Mouse (Mus musculus) frontal cortex, adult (tissue): ENCODE data around the gene Gm20741.

Source experiments
- ATAC-seq: cut with Nextera tagmentation; 2 replicates; pipeline ENCODE4 v1.9.2; 2017; ENCODE audit warnings: mild to moderate bottlenecking, moderate library complexity, mixed read lengths; ENCODE audit not compliant: low TSS enrichment

Gm20741 gene

GRCm38 (mm10) chr16:88811827-88812226 lies at the start of gene Gm20741:
Gene Gm20741 (minus strand): TSS chr16:88812220.
- peak; percentile 31; the same call in 1 of the 2 replicates for ATAC-seq

DNA sequence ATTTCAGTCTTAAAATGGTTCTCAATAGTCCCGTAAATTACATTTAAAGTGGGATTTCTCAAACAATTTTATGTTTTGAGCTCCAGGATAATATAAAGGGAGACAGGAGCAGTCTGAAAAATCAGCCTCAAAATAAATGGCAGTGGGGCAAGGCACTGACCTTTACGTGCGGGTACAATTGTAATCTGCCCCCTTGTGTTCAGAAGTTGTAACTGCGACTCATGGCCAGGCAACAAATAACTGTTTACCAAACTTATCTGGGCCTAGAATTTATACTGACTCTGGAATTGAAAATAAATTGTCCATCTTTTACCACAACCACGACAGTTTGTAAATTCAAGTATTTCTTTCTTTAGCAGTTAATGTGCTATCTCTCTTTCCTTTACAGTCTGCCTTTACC lies 39.4 kb upstream of the Gm20741 start:
- no peak for ATAC-seq

- ATAC-seq = no peak
Observed at GRCm38 (mm10) chr16:88848558-88848957, 36.5 kb upstream of the Gm20741 start.

GRCm38 (mm10) chr16:88847363-88847762 lies 35.3 kb upstream of the Gm20741 start:
- ATAC-seq = no peak

DNA sequence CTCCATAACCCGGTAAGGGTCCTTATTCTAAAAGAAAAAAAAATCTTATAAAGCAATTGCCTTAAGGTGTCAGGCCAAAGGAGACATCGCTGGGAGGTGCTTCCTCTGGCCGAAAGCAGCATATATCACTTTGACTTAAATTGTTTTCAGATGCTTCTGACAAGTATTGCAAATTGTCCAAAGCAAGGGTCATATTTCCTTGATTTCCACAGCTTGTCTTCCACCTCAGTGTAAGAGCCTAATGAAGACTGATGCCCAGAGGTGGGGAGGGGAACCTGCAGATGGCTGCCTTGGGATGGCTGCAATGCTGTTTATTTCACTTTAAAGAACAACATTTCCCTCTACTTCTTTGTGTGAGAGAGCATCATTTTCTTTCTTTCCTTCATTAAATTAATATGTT lies 15.0 kb upstream of the Gm20741 start:
- ATAC-seq = no peak

DNA sequence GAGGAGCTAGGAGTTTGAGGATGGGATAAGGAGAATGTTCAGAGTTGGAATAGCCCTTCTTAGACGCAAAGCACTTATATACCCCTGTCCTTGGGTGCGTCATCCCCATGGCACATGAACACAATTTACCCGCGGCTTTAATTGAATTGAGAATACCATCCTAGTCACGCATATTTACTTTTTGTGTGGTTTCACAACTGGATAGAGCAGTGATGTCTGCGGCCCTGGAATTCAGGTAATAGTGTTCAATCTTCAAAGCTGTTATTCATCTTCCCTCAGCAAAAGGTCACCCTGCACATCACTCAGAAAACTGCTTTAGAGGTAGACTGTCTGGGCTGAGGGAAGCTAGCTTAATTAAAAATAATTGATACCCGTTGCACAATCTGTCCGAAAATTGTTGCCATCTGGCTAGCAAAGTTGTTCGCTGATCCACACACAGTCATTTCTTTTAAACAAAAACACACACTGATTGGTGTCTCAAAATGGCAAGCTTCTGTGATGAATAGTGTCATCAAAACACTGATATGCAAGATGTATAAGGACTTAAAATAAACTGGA lies 14.2 kb upstream of the Gm20741 start, which contains the start of gene Krtap14:
Gene Krtap14, minus strand, starts transcription at position 51 of the 558 bp plus-strand sequence.
- ATAC-seq = no peak

GRCm38 (mm10) chr16:88823736-88824135 lies 11.7 kb upstream of the Gm20741 start:
- peak; percentile 74; the same call in 1 of the 2 replicates for ATAC-seq

GRCm38 (mm10) chr16:88820066-88820465 lies 8.0 kb upstream of the Gm20741 start, which contains the start of gene Krtap15:
Gene Krtap15 (plus strand): TSS chr16:88820215.
- ATAC-seq = no peak

- no peak for ATAC-seq
Observed at GRCm38 (mm10) chr16:88786786-88787185, 25.2 kb downstream of the Gm20741 start.

- ATAC-seq = no peak
Observed at GRCm38 (mm10) chr16:88777596-88777995, 34.4 kb downstream of the Gm20741 start, which contains the start of gene Gm5965. Gene Gm5965 (plus strand): TSS chr16:88777896.

GRCm38 (mm10) chr16:88774106-88774505 lies 37.9 kb downstream of the Gm20741 start, which contains the start of gene 2310057N15Rik:
Gene 2310057N15Rik (minus strand): TSS chr16:88774206.
- no peak for ATAC-seq
